Mouse (Mus musculus) MEL (cell line): ENCODE results near the gene Enpp7. TPM values are rescaled to one million over a fixed set of nuclear protein-coding genes. Genes with fewer than 3 reads are reported as not detected.

Experiments used
- DNase-seq: peaks from one replicate; pipeline ENCODE4 v3.0.0; 2011; ENCODE audit warnings: low read depth, low spot score
- H3K27ac ChIP-seq: 2 replicates; pipeline ENCODE4 v1.5.1; 2012; ENCODE audit warnings: low read depth, mild to moderate bottlenecking, control low read depth, low read length, moderate library complexity; ENCODE audit not compliant: control insufficient read depth
- H3K27me3 ChIP-seq, 2 experiments: fragments of 150-350 bp in 1 of 2; sonication (generic) in 1 of 2; 2 replicates each; pipeline ENCODE4 v1.6.1; 2012; ENCODE audit warnings: low read length in 2 of 2, mild to moderate bottlenecking in 2 of 2, improper control_type of control experiment in 1 of 2, moderate library complexity in 1 of 2; ENCODE audit not compliant: insufficient read depth in 2 of 2, control insufficient read depth in 1 of 2
- H3K36me3 ChIP-seq, 2 experiments: 2 replicates each; pipeline ENCODE4 v1.6.1; 2012 to 2014; ENCODE audit warnings: low read length in 2 of 2, improper control_type of control experiment in 1 of 2, inconsistent platforms in 1 of 2, mild to moderate bottlenecking in 1 of 2; ENCODE audit not compliant: insufficient read depth in 2 of 2, control insufficient read depth in 1 of 2
- H3K4me1 ChIP-seq, 2 experiments: fragments of 150-350 bp in 1 of 2; sonication (generic) in 1 of 2; 2 replicates each; pipeline ENCODE4 v1.6.1; 2012; ENCODE audit warnings: low read length in 2 of 2, improper control_type of control experiment in 1 of 2, mild to moderate bottlenecking in 1 of 2; ENCODE audit not compliant: insufficient read depth in 2 of 2, control insufficient read depth in 1 of 2
- H3K4me3 ChIP-seq, 2 experiments: fragments of 150-350 bp in 1 of 2; sonication (generic) in 1 of 2; 2 replicates each; pipeline ENCODE4 v1.5.1; 2012; ENCODE audit warnings: low read depth in 2 of 2, low read length in 2 of 2, mild to moderate bottlenecking in 2 of 2, moderate library complexity in 2 of 2, control low read depth in 1 of 2, improper control_type of control experiment in 1 of 2; ENCODE audit not compliant: control insufficient read depth in 1 of 2, insufficient read depth in 1 of 2
- H3K79me2 ChIP-seq: 2 replicates; pipeline ENCODE4 v1.6.1; 2012; ENCODE audit warnings: mild to moderate bottlenecking, low read length, moderate library complexity; ENCODE audit not compliant: control insufficient read depth, poor library complexity, insufficient read depth
- H3K9ac ChIP-seq: 2 replicates; pipeline ENCODE4 v1.6.1; 2012; ENCODE audit warnings: low read depth, mild to moderate bottlenecking, control low read depth, low read length, moderate library complexity; ENCODE audit not compliant: control insufficient read depth, poor library complexity, severe bottlenecking
- H3K9me3 ChIP-seq: fragments of 150-350 bp; sonication (generic); replicated peaks from 2 replicates; pipeline ENCODE4 v1.6.1; 2012; ENCODE audit warnings: mild to moderate bottlenecking, low read length, improper control_type of control experiment, moderate library complexity; ENCODE audit not compliant: insufficient read depth
- CHD1 ChIP-seq: IDR thresholded peaks from 2 replicates; pipeline ENCODE4 v1.6.1; 2012; ENCODE audit warnings: low read depth, mild to moderate bottlenecking, inconsistent platforms, low read length, improper control_type of control experiment
- CTCF ChIP-seq, 3 experiments: IDR thresholded peaks in 2 of 3; conservative IDR thresholded peaks in 1 of 3; 2 replicates each; pipeline ENCODE4 v1.5.1; 2011 to 2012; ENCODE audit warnings: low read length in 3 of 3, low read depth in 2 of 3, mild to moderate bottlenecking in 2 of 3, improper control_type of control experiment in 1 of 3, inconsistent platforms in 1 of 3, mixed read lengths in 1 of 3, moderate library complexity in 1 of 3; ENCODE audit not compliant: control insufficient read depth in 1 of 3, insufficient read depth in 1 of 3, poor library complexity in 1 of 3, severe bottlenecking in 1 of 3
- EP300 ChIP-seq, 2 experiments: IDR thresholded peaks; 2 replicates each; pipeline ENCODE4 v1.6.1; 2011; ENCODE audit warnings: improper control_type of control experiment in 2 of 2, low read length in 2 of 2, low read depth in 1 of 2, mild to moderate bottlenecking in 1 of 2
- ETS1 ChIP-seq: IDR thresholded peaks from 2 replicates; pipeline ENCODE4 v1.6.1; 2012; ENCODE audit warnings: low read depth, mild to moderate bottlenecking, inconsistent platforms, low read length, improper control_type of control experiment, moderate library complexity
- GABPA ChIP-seq: IDR thresholded peaks from 2 replicates; pipeline ENCODE4 v1.6.1; 2012; ENCODE audit warnings: low read depth, mild to moderate bottlenecking, inconsistent platforms, low read length, improper control_type of control experiment, moderate library complexity
- GATA1 ChIP-seq: IDR thresholded peaks from 2 replicates; pipeline ENCODE4 v1.6.1; 2011; ENCODE audit warnings: low read depth, low read length, improper control_type of control experiment
- HCFC1 ChIP-seq: IDR thresholded peaks from 2 replicates; pipeline ENCODE4 v1.6.1; 2012; ENCODE audit warnings: low read depth, mild to moderate bottlenecking, inconsistent platforms, low read length, improper control_type of control experiment, moderate library complexity
- KAT2A ChIP-seq: conservative IDR thresholded peaks from 2 replicates; pipeline ENCODE4 v1.6.1; 2012; ENCODE audit warnings: low read depth, low read length, improper control_type of control experiment, inconsistent platforms
- MAZ ChIP-seq: IDR thresholded peaks from 2 replicates; pipeline ENCODE4 v1.6.1; 2012; ENCODE audit warnings: low read depth, mild to moderate bottlenecking, inconsistent platforms, low read length, improper control_type of control experiment
- MXI1 ChIP-seq: IDR thresholded peaks from 2 replicates; pipeline ENCODE4 v1.6.1; 2011; ENCODE audit warnings: mild to moderate bottlenecking, low read depth, low read length, improper control_type of control experiment
- NELFE ChIP-seq: IDR thresholded peaks from 2 replicates; pipeline ENCODE4 v1.6.1; 2011; ENCODE audit warnings: low read depth, low read length, improper control_type of control experiment
- NRF1 ChIP-seq: IDR thresholded peaks from 2 replicates; pipeline ENCODE4 v1.6.1; 2014; ENCODE audit warnings: low read depth, mild to moderate bottlenecking, inconsistent platforms, low read length, improper control_type of control experiment, moderate library complexity; ENCODE audit not compliant: poor library complexity, insufficient read depth, severe bottlenecking
- POLR2A ChIP-seq, 2 experiments: IDR thresholded peaks; 2 replicates each; pipeline ENCODE4 v1.6.1; 2011 to 2012; ENCODE audit warnings: low read length in 2 of 2, mild to moderate bottlenecking in 2 of 2, control low read depth in 1 of 2, improper control_type of control experiment in 1 of 2, low read depth in 1 of 2, moderate library complexity in 1 of 2; ENCODE audit not compliant: control insufficient read depth in 1 of 2, insufficient read depth in 1 of 2, poor library complexity in 1 of 2
- POLR2AphosphoS2 ChIP-seq: IDR thresholded peaks from 2 replicates; pipeline ENCODE4 v1.6.1; 2011; ENCODE audit warnings: low read length, improper control_type of control experiment
- POLR2AphosphoS5 ChIP-seq: IDR thresholded peaks from 2 replicates; pipeline ENCODE4 v1.6.1; 2012; ENCODE audit warnings: low read depth, borderline replicate concordance, mild to moderate bottlenecking, inconsistent platforms, low read length, moderate library complexity, mixed read lengths
- RAD21 ChIP-seq: IDR thresholded peaks from 2 replicates; pipeline ENCODE4 v1.6.1; 2011; ENCODE audit warnings: mild to moderate bottlenecking, low read depth, low read length, improper control_type of control experiment
- RCOR1 ChIP-seq: IDR thresholded peaks from 2 replicates; pipeline ENCODE4 v1.6.1; 2012; ENCODE audit warnings: low read depth, mild to moderate bottlenecking, inconsistent platforms, low read length, improper control_type of control experiment
- SMC3 ChIP-seq: IDR thresholded peaks from 2 replicates; pipeline ENCODE4 v1.6.1; 2011; ENCODE audit warnings: low read depth, low read length, improper control_type of control experiment
- TCF12 ChIP-seq: IDR thresholded peaks from 2 replicates; pipeline ENCODE4 v1.6.1; 2014; ENCODE audit warnings: low read depth, mild to moderate bottlenecking, inconsistent platforms, low read length, improper control_type of control experiment, moderate library complexity
- UBTF ChIP-seq: IDR thresholded peaks from 2 replicates; pipeline ENCODE4 v1.6.1; 2012; ENCODE audit warnings: low read depth, mild to moderate bottlenecking, inconsistent platforms, low read length, improper control_type of control experiment, moderate library complexity, borderline replicate concordance; ENCODE audit not compliant: insufficient read depth
- USF2 ChIP-seq, 2 experiments: IDR thresholded peaks; 2 replicates each; pipeline ENCODE4 v1.6.1; 2011 to 2012; ENCODE audit warnings: improper control_type of control experiment in 2 of 2, low read length in 2 of 2, borderline replicate concordance in 1 of 2, inconsistent platforms in 1 of 2, low read depth in 1 of 2, mild to moderate bottlenecking in 1 of 2; ENCODE audit not compliant: insufficient read depth in 1 of 2
- ZC3H11A ChIP-seq: IDR thresholded peaks from 2 replicates; pipeline ENCODE4 v1.6.1; 2012; ENCODE audit warnings: low read depth, mild to moderate bottlenecking, inconsistent platforms, low read length, improper control_type of control experiment
- polyA plus RNA-seq, 2 experiments: library from polyadenylated mRNA; stranded (reverse) in 1 of 2; unstranded in 1 of 2; fragments of >175 nt in 1 of 2; fragments of >200 nt in 1 of 2; gene quantifications; 2 replicates each; pipeline versions ENCODE4 v1.2.1 to v1.2.4; 2012; ENCODE audit warnings: low replicate concordance in 2 of 2, low read depth in 1 of 2; ENCODE audit not compliant: insufficient read length in 2 of 2, insufficient read depth in 1 of 2, missing spikeins in 1 of 2
- total RNA-seq: library from RNA; depleted of rRNA; stranded (reverse); fragments of 300-350 nt; gene quantifications from 2 replicates; pipeline ENCODE4 v1.2.3, GENCODE M21; 2012

Enpp7 gene
- total and polyA plus RNA-seq, 3 experiments = not detected

- Histone ChIP-seq H3K4me1 (peaks cover 2 to 10% of the 10 kb centered on the region in 2 experiments; a peak in 2 of 4 replicates), H3K9ac (no peak overlapping the region), H3K36me3 (no peaks in the 10 kb centered on the region), H3K27ac (no peak overlapping the region), H3K4me3 (no peak overlapping the region), H3K79me2 (no peaks in the 10 kb centered on the region), H3K27me3 (no peaks in the 10 kb centered on the region; a peak in 1 of 4 replicates), H3K9me3 (no peaks in the 10 kb centered on the region)
- no peak for DNase-seq
- TF ChIP-seq TCF12 = 0 out of 2 replicates have a peak, but pooled peaks have one; percentile 19
- TF ChIP-seq POLR2A (IDR thresholded peaks at IDR 0.05; ENCODE audit: control insufficient read depth in 1 of 2, insufficient read depth in 1 of 2, low read depth in 1 of 2, low read length in 2 of 2, poor library complexity in 1 of 2) = no peak
- TF ChIP-seq UBTF = no peak
- no peak for TF ChIP-seq CHD1
- no peak for TF ChIP-seq GABPA
- no peak for TF ChIP-seq POLR2AphosphoS5
- no peak for TF ChIP-seq MXI1
- no peak for TF ChIP-seq KAT2A
- peak; percentile 30; the same call in 1 of the 2 replicates for TF ChIP-seq ETS1
- no peak for TF ChIP-seq POLR2AphosphoS2
- peak in 1 of 2 experiments; percentile 4; a peak in 1 of 4 replicates for TF ChIP-seq EP300 (IDR thresholded peaks at IDR 0.05; ENCODE audit: low read depth in 1 of 2, low read length in 2 of 2)
Measured at GRCm38 (mm10) chr11:118997182-118997581, 9.2 kb downstream of the Enpp7 start.

GRCm38 (mm10) chr11:118998540-118999265, 10.7 kb downstream of the Enpp7 start:
- H3K4me1 ChIP-seq = peaks cover 2 to 3% of the 10 kb centered on the region in 2 experiments; a peak in 2 of 4 replicates
- no peak overlapping the region for H3K27ac ChIP-seq
- DNase-seq = peak; percentile 62
- no peaks in the 10 kb centered on the region for H3K36me3 ChIP-seq
- no peak overlapping the region for H3K4me3 ChIP-seq
- H3K79me2 ChIP-seq = no peaks in the 10 kb centered on the region
- no peaks in the 10 kb centered on the region; a peak in 2 of 4 replicates for H3K27me3 ChIP-seq
- H3K9me3 ChIP-seq = no peaks in the 10 kb centered on the region
- TF ChIP-seq GATA1 (no peak), NELFE (no peak), RAD21 (peak; percentile 79), SMC3 (peak; percentile 79), ETS1 (no peak), MAZ (peak; percentile 43; the same call in 1 of the 2 replicates), GABPA (no peak), HCFC1 (no peak), CTCF (IDR thresholded peaks at IDR 0.05 in 2 of 3, conservative IDR thresholded peaks at IDR 0.05 in 1 of 3; ENCODE audit: control insufficient read depth in 1 of 3, insufficient read depth in 1 of 3, low read depth in 2 of 3, low read length in 3 of 3, poor library complexity in 1 of 3, severe bottlenecking in 1 of 3) (peak; percentile 63 to 97 (median 87)), POLR2AphosphoS5 (no peak), ZC3H11A (peak; percentile 50), MXI1 (no peak), RCOR1 (no peak), NRF1 (no peak), KAT2A (no peak), POLR2A (IDR thresholded peaks at IDR 0.05; ENCODE audit: control insufficient read depth in 1 of 2, insufficient read depth in 1 of 2, low read depth in 1 of 2, low read length in 2 of 2, poor library complexity in 1 of 2) (no peak), USF2 (IDR thresholded peaks at IDR 0.05; ENCODE audit: borderline replicate concordance in 1 of 2, insufficient read depth in 1 of 2, low read depth in 1 of 2, low read length in 2 of 2) (no peak), CHD1 (no peak)
- H3K9ac ChIP-seq = no peak overlapping the region
